Mouse (Mus musculus) liver, postnatal 0 days (tissue): ENCODE results near the gene Tsnax.

Experiments
- CTCF ChIP-seq: sonication (generic); IDR thresholded peaks from 2 replicates; pipeline ENCODE4 v1.5.1; 2016; ENCODE audit warnings: antibody characterized with exemption, low read depth
- EP300 ChIP-seq: IDR thresholded peaks from 2 replicates; pipeline ENCODE4 v1.6.1; 2016; ENCODE audit warnings: antibody characterized with exemption, low read depth, mild to moderate bottlenecking

- TF ChIP-seq CTCF, result no peak
- no peak for TF ChIP-seq EP300
These were observed 30.6 kb downstream of the Tsnax start for GRCm38 (mm10) chr8:125043394-125043793.
